Mouse (Mus musculus) embryo, embryonic 9.5 days (tissue): ENCODE measurements around the gene Lhx2.

ENCODE experiments used
- DNase-seq: peaks from one replicate; pipeline ENCODE4 v3.0.0-alpha.2; 2017; ENCODE audit errors: extremely low spot score

The Lhx2 gene

GRCm38 (mm10) chr2:38359186-38359585, 20.1 kb downstream of the Lhx2 start:
- DNase-seq = peak; percentile 37

GRCm38 (mm10) chr2:38359811-38360210, 20.7 kb downstream of the Lhx2 start:
- peak; percentile 33 for DNase-seq

DNA sequence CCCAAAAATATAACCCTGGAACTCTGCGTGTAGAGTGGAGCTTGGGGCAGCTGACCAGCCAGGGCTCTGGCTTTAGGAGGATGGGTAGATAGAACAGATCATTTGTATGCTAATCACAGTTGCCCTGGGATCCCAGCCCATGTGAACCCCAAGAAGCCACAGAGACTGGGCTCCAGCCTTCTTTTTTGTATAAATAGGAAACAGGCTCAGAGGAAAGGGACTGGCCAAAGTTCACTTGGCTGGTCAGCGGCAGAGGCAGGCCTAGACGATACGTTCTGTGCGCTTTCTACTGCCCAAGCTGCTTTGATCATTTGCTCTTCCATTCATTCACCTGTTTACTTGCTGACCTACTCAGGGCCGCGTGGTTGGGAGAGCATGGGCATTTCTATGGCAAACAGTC, 27.1 kb downstream of the Lhx2 start:
- DNase-seq = no peak

DNA sequence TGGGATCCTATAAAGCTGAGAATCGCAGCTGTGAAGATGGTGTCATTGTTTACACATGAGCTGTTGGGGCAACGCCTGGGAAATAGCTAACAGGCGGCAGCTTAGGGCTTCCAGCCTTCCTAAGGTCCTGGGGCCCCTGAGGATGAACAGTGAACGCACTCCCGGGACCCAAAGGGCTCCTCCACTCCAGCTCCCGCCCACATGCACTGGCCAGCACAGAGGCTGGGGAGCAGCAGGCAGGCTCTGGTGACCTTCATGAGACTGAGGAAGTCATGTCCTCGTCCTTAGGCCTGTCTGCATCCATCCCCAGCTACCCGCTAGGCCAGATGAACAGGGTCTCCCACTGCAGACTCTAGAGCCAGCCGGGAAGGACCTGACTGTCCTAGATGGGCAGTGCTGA, 27.9 kb downstream of the Lhx2 start:
- DNase-seq = no peak

GRCm38 (mm10) chr2:38367852-38368251, 28.8 kb downstream of the Lhx2 start:
- no peak for DNase-seq

- peak; percentile 78 for DNase-seq
Measured at GRCm38 (mm10) chr2:38368746-38369330, 29.8 kb downstream of the Lhx2 start.

- DNase-seq = peak; percentile 76
Measured at GRCm38 (mm10) chr2:38375606-38376304, 36.7 kb downstream of the Lhx2 start.

GRCm38 (mm10) chr2:38377254-38377653, 38.2 kb downstream of the Lhx2 start:
- no peak for DNase-seq

DNA sequence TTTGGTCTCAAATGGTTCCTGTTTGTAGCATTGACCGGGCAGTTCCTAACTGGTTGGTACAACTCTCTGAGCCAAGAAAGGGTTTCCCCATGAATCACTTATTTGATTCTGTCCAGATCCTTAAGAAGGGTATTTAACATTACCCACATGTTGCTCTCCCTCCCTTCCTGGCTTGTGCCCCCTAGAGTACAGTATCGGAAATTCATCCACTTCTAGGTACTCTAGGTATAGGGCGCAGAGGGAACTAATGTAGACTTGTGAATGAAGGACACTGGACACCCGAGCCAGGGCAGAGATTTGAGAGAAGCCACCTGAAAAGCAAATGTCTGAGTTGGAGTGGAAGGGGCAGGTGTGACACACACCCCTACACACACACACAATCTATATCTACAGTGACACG, 39.3 kb downstream of the Lhx2 start:
- peak; percentile 39 for DNase-seq

DNA sequence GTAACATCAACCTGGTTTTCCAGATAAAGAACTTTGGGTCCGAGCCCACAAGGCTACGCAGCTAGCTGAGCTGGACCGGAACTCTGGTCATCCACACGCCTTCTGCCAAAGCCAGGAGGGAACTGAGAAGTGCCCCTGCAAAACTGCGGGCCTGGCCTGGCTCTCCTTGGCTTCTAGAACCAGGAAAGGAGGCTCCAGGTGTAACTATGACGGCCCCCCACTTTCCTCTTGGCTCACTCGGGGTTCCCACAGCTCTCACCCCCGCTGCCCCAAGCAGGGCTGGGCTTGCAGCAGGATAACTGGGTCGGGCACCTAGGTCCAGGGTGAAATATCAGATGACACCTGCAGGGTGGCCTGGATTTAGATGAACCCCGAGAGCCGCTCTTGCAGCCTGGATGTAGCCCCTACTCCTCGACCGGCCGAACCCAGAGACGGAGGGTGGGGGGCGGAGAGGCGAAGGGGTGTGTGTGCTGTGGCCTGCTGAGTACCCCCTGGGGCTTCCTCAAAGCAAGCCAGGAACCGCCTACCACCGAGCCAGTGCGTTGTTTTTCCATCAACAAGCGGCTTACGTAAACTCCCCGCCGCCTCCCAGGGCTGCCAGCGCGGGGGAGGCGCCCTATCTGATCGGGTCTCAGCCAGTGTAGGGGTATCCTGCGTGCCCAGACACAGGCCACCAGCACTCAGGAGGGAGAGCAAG, 39.9 kb downstream of the Lhx2 start:
- DNase-seq = peak; percentile 12

GRCm38 (mm10) chr2:38379546-38379870, 40.4 kb downstream of the Lhx2 start:
- DNase-seq = no peak

GRCm38 (mm10) chr2:38380136-38381083, 41.3 kb downstream of the Lhx2 start:
- DNase-seq = no peak

DNA sequence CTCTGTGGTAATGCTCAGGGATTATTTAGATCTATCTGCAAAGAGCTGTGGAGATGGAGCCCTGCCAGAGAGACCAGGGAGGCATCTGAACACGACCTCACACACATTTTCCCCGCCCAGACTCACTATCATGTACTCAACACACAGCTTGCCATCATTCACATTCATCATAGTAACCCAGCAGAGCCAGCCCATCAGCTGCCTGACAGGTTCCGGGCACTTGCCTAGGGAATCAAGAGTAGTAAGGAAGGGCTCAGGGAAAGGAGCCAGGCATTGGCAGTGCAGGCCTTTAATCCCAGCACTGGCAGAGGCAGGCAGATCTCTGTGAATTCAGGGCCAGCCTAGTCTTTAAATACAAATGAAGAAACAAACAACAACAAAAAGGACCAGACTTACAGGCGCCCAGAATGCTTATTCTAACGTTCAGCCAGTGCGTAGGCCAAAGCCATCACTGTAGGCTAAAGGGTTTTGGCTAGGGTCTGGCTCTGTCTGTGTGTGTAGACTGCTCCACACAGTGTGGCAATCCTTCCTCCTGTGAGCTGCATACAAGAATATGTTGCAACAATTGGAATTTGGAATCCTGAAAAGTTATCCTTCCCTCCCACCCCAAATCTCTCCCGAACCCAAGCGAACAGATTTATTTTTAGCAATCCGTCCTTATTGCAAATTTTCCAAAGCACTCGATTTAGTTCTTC, 48.6 kb downstream of the Lhx2 start:
- no peak for DNase-seq

GRCm38 (mm10) chr2:38394977-38395868, 56.1 kb downstream of the Lhx2 start:
- DNase-seq = no peak

- no peak for DNase-seq
Measured at GRCm38 (mm10) chr2:38395869-38396236, 56.8 kb downstream of the Lhx2 start.

DNA sequence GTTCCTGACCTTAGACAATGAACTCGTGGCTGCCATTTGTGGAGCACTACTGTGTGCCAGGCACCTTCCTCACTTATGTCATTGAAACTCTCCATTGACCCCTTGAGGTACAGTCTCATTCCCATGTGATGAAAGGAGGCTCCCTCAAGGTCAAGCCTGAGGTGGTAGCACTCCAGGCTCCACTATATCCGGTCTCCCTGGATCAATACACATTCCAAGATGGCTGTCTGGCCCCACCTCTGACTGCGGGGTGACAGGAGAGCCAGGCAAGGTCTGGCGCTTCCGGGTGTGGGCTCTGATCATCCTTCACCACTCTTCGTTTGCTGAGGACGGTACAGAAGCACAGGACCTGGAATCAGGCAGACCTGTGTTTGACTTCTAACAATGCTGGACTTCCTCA, 58.2 kb downstream of the Lhx2 start:
- no peak for DNase-seq

GRCm38 (mm10) chr2:38397882-38398281, 58.8 kb downstream of the Lhx2 start:
- DNase-seq = no peak

- DNase-seq = no peak
Measured at GRCm38 (mm10) chr2:38402611-38403010, 63.5 kb downstream of the Lhx2 start.

DNA sequence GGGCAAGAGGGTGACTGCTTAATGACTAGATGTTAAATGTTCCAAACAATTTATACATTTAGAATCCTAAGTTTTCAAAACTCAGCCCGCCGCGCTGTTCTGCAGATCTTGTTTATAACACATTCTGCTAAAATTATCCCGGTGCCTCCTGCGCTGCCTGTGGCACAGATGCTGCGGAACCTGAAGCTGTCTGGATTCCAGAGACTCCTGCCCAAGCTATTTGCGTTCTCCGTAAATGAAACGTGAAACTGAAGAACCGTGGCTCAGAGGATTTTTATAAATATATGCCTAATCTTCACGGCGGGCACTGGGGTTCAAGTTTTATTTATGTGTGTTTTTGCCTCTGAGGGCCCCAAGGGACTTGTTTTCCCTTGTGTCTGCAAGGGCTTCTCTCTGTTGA, 64.2 kb downstream of the Lhx2 start:
- DNase-seq = no peak

DNA sequence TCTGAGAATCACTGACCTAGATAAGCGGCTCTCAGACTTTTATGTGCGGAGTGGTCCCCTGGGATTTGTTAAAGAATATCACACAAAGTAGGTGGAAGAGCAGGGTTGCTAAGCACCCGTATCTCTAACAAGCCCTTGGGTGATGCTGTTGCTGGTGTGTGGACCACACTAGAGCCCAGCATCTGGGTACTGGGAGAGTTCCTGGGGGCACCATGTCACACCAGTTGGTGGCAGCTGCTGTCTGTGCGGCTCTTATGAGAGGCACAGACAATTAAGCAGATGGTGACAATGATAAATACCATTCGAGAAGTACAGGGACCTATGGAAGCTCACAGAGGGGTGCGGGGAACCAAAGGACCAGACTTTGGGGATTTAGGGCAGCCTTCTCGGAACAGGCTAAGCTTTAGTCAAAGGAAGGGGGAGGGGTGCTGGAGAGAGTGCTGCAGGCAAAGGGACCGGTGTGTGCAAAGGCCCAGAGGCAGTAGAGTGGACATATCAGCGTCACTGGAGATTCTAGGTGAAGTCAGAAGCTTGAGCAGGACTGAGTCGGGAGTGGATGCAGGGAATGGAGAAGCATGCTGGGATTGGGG, 65.0 kb downstream of the Lhx2 start:
- no peak for DNase-seq
